Mouse (Mus musculus) liver, postnatal 0 days (tissue): ENCODE data around the gene Car14. TPM values are rescaled to one million over a fixed set of nuclear protein-coding genes. Genes with fewer than 3 reads are reported as not detected.

Experiments
- ATAC-seq: fragments of 200-750 bp; cut with Nextera tagmentation; 2 replicates; pipeline ENCODE4 v1.8.0; 2017; ENCODE audit warnings: mild to moderate bottlenecking, moderate library complexity
- DNase-seq: peaks from one replicate; pipeline ENCODE4 v3.0.0-alpha.2; 2016
- H3K27ac ChIP-seq: fragments of 300-500 bp; sonication (generic); 2 replicates; pipeline ENCODE4 v1.5.1; 2014; ENCODE audit warnings: antibody characterized with exemption, moderate library complexity, mild to moderate bottlenecking, low read depth
- H3K27me3 ChIP-seq: fragments of 300-500 bp; sonication (generic); 2 replicates; pipeline ENCODE4 v1.6.1; 2014; ENCODE audit warnings: low read length, control low read depth, mixed read lengths; ENCODE audit not compliant: insufficient read depth
- H3K36me3 ChIP-seq: fragments of 300-500 bp; sonication (generic); replicated peaks from 2 replicates; pipeline ENCODE4 v1.6.1; 2014; ENCODE audit warnings: mild to moderate bottlenecking, control low read depth, low read length, moderate library complexity, mixed read lengths; ENCODE audit not compliant: insufficient read depth
- H3K4me1 ChIP-seq: fragments of 300-500 bp; sonication (generic); 2 replicates; pipeline ENCODE4 v1.6.1; 2014; ENCODE audit warnings: antibody characterized with exemption, mild to moderate bottlenecking, control low read depth; ENCODE audit not compliant: insufficient read depth
- H3K4me2 ChIP-seq: fragments of 300-500 bp; sonication (generic); 2 replicates; pipeline ENCODE4 v1.6.1; 2014; ENCODE audit warnings: low read depth, mild to moderate bottlenecking, low read length, moderate library complexity, mixed read lengths
- H3K4me3 ChIP-seq: fragments of 300-500 bp; sonication (generic); 2 replicates; pipeline ENCODE4 v1.5.1; 2014; ENCODE audit warnings: low read depth, low read length
- H3K9ac ChIP-seq: fragments of 300-500 bp; sonication (generic); replicated peaks from 2 replicates; pipeline ENCODE4 v1.6.1; 2014; ENCODE audit warnings: mild to moderate bottlenecking, moderate library complexity
- H3K9me3 ChIP-seq: fragments of 300-500 bp; sonication (generic); 2 replicates; pipeline ENCODE4 v1.6.1; 2016; ENCODE audit warnings: mild to moderate bottlenecking, control low read depth, low read length, mixed read lengths
- CTCF ChIP-seq: sonication (generic); IDR thresholded peaks from 2 replicates; pipeline ENCODE4 v1.5.1; 2016; ENCODE audit warnings: antibody characterized with exemption, low read depth
- EP300 ChIP-seq: IDR thresholded peaks from 2 replicates; pipeline ENCODE4 v1.6.1; 2016; ENCODE audit warnings: antibody characterized with exemption, low read depth, mild to moderate bottlenecking
- WGBS: fragments of 180-500 bp; shearing (Covaris S2); extraction: QIAGEN DNeasy Blood & Tissue Kit; methylation state at CpG from one replicate; pipeline ENCODE4 v1.1.7; 2014; ENCODE audit not compliant: insufficient replicate concordance; 5-methylcytosine and 5-hydroxymethylcytosine counted together
- polyA plus RNA-seq: library from polyadenylated mRNA; unstranded; fragments of >200 nt; fragmentation: Nextera tagmentation; extraction: Ambion mirVana; gene quantifications from 2 replicates; pipeline ENCODE4 v1.2.1, GENCODE M21; 2015

Gene Car14
- polyA plus RNA-seq, 1 experiment from 2014 or later, result 17.3 TPM

- no peak overlapping the region for H3K9ac ChIP-seq
- peaks cover 44% of the 10 kb centered on the region for H3K36me3 ChIP-seq
- no peaks in the 10 kb centered on the region for H3K27me3 ChIP-seq
- no peaks in the 10 kb centered on the region for H3K9me3 ChIP-seq
- DNase-seq (no peak), ATAC-seq (no peak)
- H3K4me3 ChIP-seq, result no peak overlapping the region
- 94% methylated on average over 7 of the region's 7 CpGs for WGBS
- no peak overlapping the region for H3K27ac ChIP-seq
- TF ChIP-seq CTCF (no peak), EP300 (no peak)
- no peak overlapping the region for H3K4me2 ChIP-seq
- peaks cover 17% of the 10 kb centered on the region for H3K4me1 ChIP-seq
Measured at GRCm38 (mm10) chr3:95933111-95933750, 28.7 kb upstream of the Car14 start.

DNA sequence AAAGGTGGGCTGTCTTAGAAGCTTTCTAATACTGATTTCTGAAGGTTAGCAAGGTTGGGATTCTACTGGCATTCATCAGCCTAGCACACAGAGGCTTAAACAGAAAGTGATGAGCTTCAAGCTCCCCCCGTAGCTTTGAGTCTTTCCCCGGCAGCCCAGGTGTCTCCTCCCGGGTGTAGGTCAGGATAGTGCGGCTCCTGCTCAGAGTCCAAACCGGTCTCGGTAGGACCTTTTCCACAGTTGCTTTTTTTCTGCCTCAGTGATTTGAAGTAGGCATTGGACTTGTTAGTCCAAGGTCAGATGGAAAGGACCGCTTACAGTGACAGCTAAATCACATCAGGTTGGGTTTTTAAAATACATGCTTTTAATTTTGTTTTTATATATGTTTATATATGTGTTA is 28.1 kb upstream of the Car14 start:
- WGBS, result 86% methylated on average over 7 of the region's 7 CpGs
- Histone ChIP-seq H3K9ac (no peak overlapping the region), H3K4me3 (no peak overlapping the region), H3K9me3 (no peaks in the 10 kb centered on the region), H3K27me3 (no peaks in the 10 kb centered on the region), H3K4me1 (peaks cover 17% of the 10 kb centered on the region), H3K27ac (no peak overlapping the region), H3K4me2 (no peak overlapping the region), H3K36me3 (peaks cover 37% of the 10 kb centered on the region)
- no peak for ATAC-seq
- no peak for DNase-seq
- TF ChIP-seq CTCF (no peak), EP300 (no peak)

GRCm38 (mm10) chr3:95932157-95932556 is 27.7 kb upstream of the Car14 start:
- DNase-seq (no peak), ATAC-seq (no peak)
- Histone ChIP-seq H3K4me2 (0 out of 2 replicates have a peak overlapping the region, but pooled peaks have one; percentile 11), H3K27ac (no peak overlapping the region), H3K4me1 (peaks cover 17% of the 10 kb centered on the region), H3K9me3 (no peaks in the 10 kb centered on the region), H3K36me3 (peaks cover 33% of the 10 kb centered on the region), H3K9ac (no peak overlapping the region), H3K27me3 (no peaks in the 10 kb centered on the region), H3K4me3 (no peak overlapping the region)
- WGBS, result 56% methylated on average over 1 of the region's 1 CpGs
- TF ChIP-seq EP300 (no peak), CTCF (peak; percentile 35; the same call in 1 of the 2 replicates)

GRCm38 (mm10) chr3:95931471-95931870 is 27.0 kb upstream of the Car14 start:
- no peaks in the 10 kb centered on the region for H3K27me3 ChIP-seq
- H3K36me3 ChIP-seq, result peaks cover 26% of the 10 kb centered on the region
- no peaks in the 10 kb centered on the region for H3K9me3 ChIP-seq
- H3K4me2 ChIP-seq, result peak overlapping the region; percentile 89
- H3K27ac ChIP-seq, result no peak overlapping the region
- no peak overlapping the region; the same call in 1 of the 2 replicates for H3K4me3 ChIP-seq
- H3K4me1 ChIP-seq, result peaks cover 17% of the 10 kb centered on the region
- no peak overlapping the region for H3K9ac ChIP-seq
- 84% methylated on average over 1 of the region's 1 CpGs for WGBS
- TF ChIP-seq EP300 (no peak), CTCF (no peak)
- ATAC-seq (no peak), DNase-seq (no peak)

- H3K4me3 ChIP-seq, result peak overlapping the region; percentile 88
- H3K4me1 ChIP-seq, result peaks cover 17% of the 10 kb centered on the region
- H3K36me3 ChIP-seq, result peaks cover 23% of the 10 kb centered on the region
- TF ChIP-seq EP300 (no peak), CTCF (no peak)
- H3K27me3 ChIP-seq, result no peaks in the 10 kb centered on the region
- H3K27ac ChIP-seq, result peak overlapping the region; percentile 85
- peak overlapping the region; percentile 89 for H3K4me2 ChIP-seq
- ATAC-seq (no peak), DNase-seq (no peak)
- WGBS, result 3% methylated on average over 5 of the region's 5 CpGs
- H3K9ac ChIP-seq, result peak overlapping the region; percentile 97
- no peaks in the 10 kb centered on the region for H3K9me3 ChIP-seq
Measured at GRCm38 (mm10) chr3:95930471-95930789, 25.9 kb upstream of the Car14 start.

- no peak for TF ChIP-seq EP300
- no peak for TF ChIP-seq CTCF
- H3K9ac ChIP-seq, result peak overlapping the region; percentile 97
- H3K27me3 ChIP-seq, result no peaks in the 10 kb centered on the region
- H3K36me3 ChIP-seq, result peaks cover 17% of the 10 kb centered on the region
- H3K4me3 ChIP-seq, result peak overlapping the region; percentile 88
- peak overlapping the region; percentile 85 for H3K27ac ChIP-seq
- peak overlapping the region; percentile 89 for H3K4me2 ChIP-seq
- DNase-seq, result peak; percentile 78
- under 1% methylated on average over 92 of the region's 105 CpGs for WGBS
- H3K4me1 ChIP-seq, result peaks cover 17% of the 10 kb centered on the region
- no peaks in the 10 kb centered on the region for H3K9me3 ChIP-seq
- peak; percentile 14 for ATAC-seq
Measured at GRCm38 (mm10) chr3:95929581-95930470, 25.3 kb upstream of the Car14 start.
